In the genomic region with DNA sequence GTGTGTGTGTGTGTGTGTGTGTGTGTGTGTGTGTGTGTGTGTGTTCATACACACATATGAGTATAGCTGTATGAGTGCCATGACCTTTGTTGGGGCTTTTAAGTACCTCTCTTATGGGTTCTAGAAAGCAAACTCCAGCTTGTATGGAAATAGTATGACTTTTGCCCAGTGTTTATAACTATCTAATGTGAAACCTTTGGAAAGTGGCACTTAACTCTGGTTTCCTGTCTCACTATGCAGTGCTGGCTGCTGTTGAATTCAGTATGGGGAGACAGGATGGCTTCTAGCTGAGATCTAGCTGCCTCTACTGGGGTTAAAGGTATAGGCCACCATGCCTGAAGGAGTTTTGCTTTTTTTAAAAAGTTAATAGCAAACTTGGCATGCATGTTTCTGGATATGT, we compare ENCODE assay signal across 16 mouse cellular contexts.
"Had no signal": no experiment of that assay in that cellular context is flagged by ENCODE, and none has a peak within 500 bp of the region (broad histone marks: within the 10 kb centered on the region; RNA-seq: fewer than 3 reads in every experiment).

No protein-coding gene starts in this region.

- DNase-seq: kidney, adult 9 months; kidney, postnatal 4 days; lung, embryonic 14.5 days; lung, postnatal 10 days; lung, postnatal 4 days; right cerebral cortex, postnatal 14 days; thymus, adult 18-20 months; thymus, postnatal 14 days had no signal

- H3K4me1 ChIP-seq: limb, embryonic 13.5 days had no signal

- H3K4me3 ChIP-seq: layer of hippocampus, adult 2 months; limb, embryonic 13.5 days; liver, embryonic 15.5 days; megakaryocyte, embryonic 14.5 days; midbrain, embryonic 15.5 days; neural tube, embryonic 13.5 days had no signal

- H3K4me2 ChIP-seq: limb, embryonic 13.5 days; liver, embryonic 15.5 days; lung, embryonic 14.5 days; midbrain, embryonic 11.5 days; midbrain, embryonic 15.5 days; neural tube, embryonic 13.5 days had no signal

- H3K27me3 ChIP-seq: limb, embryonic 13.5 days; liver, embryonic 15.5 days; megakaryocyte, embryonic 14.5 days; midbrain, embryonic 15.5 days; neural tube, embryonic 13.5 days had no signal

- H3K9ac ChIP-seq: limb, embryonic 13.5 days; liver, embryonic 15.5 days; lung, embryonic 14.5 days; midbrain, embryonic 15.5 days; neural tube, embryonic 13.5 days had no signal

- ATAC-seq: midbrain, embryonic 15.5 days had no signal

- H3K36me3 ChIP-seq: limb, embryonic 13.5 days; midbrain, embryonic 15.5 days; neural tube, embryonic 13.5 days had no signal

- H3K27ac ChIP-seq: kidney, postnatal 0 days; layer of hippocampus, adult 2 months; limb, embryonic 13.5 days; liver, embryonic 15.5 days; midbrain, embryonic 15.5 days; neural tube, embryonic 13.5 days had no signal

- H3K9me3 ChIP-seq: limb, embryonic 13.5 days; liver, embryonic 15.5 days; megakaryocyte, embryonic 14.5 days; midbrain, embryonic 15.5 days; neural tube, embryonic 13.5 days had no signal
